In the genomic region with DNA sequence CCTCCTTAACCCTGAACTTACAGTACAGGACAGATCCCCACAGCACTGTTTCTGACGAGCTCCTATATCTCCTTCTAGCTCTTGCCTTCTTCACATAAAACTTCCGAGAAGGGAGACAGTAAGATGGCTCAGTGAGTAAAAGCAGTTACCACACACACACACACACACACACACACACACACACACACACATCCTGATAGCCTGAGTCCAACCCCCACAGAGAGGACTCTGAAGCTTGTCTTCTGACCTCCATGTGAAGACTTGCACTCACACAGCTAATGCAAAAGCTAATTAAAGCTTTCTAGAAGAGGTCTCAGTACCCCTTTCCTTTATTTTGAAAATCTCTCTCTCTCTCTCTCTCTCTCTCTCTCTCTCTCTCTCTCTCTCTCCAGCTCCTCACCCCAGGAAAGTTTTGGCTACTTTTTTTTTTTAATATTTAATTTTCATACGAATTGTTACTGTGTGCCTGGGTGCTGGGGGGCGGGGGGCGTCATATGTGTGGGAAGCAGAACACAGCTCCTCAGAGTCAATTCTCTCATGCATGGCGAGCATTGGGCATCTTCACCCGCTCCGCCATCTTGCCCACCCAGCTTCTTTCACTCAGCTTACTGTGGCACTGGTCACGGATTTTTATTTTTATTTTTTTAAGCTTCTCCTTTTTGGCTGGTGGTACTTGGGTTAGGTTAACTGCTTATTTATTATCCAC, we compare ENCODE assay signal across 14 mouse cellular contexts. TPM values are rescaled to one million over a fixed set of nuclear protein-coding genes. Genes with fewer than 3 reads are reported as not detected.
A peak's percentile ranks its signal among the peaks of the same experiment; 100 is the strongest.
DNase-seq lines count a peak whose midpoint lies in the region; ATAC-seq and TF ChIP-seq lines count a peak whose summit lies in the region.
"Had no signal": no experiment of that assay in that cellular context is flagged by ENCODE, and none has a peak within 500 bp of the region (broad histone marks: within the 10 kb centered on the region; RNA-seq: fewer than 3 reads in every experiment).

No protein-coding gene starts in this region.

- H3K9ac ChIP-seq in hindbrain, embryonic 11.5 days (ENCODE audit: low read depth, low read length), result no peak overlapping the region
- H3K9ac ChIP-seq in forebrain, embryonic 15.5 days (replicated peaks), result no peak overlapping the region
- H3K9ac ChIP-seq in midbrain, embryonic 14.5 days (replicated peaks; ENCODE audit: low read length), result no peak overlapping the region
- H3K9ac ChIP-seq: heart, embryonic 15.5 days had no signal

- no peak for ATAC-seq in hindbrain, embryonic 11.5 days (ENCODE audit: low FRiP score)
- no peak; the same call in 1 of the 2 replicates for ATAC-seq in forebrain, embryonic 15.5 days (replicated peaks)
- ATAC-seq in midbrain, embryonic 14.5 days (ENCODE audit: low FRiP score, low TSS enrichment), result no peak

- H3K9me3 ChIP-seq in hindbrain, embryonic 10.5 days, result no peaks in the 10 kb centered on the region
- no peaks in the 10 kb centered on the region for H3K9me3 ChIP-seq in hindbrain, embryonic 11.5 days (ENCODE audit: control insufficient read depth, low read length)
- no peaks in the 10 kb centered on the region for H3K9me3 ChIP-seq in forebrain, embryonic 15.5 days
- no peaks in the 10 kb centered on the region for H3K9me3 ChIP-seq in midbrain, embryonic 14.5 days (ENCODE audit: control insufficient read depth, low read length)
- H3K9me3 ChIP-seq: heart, embryonic 15.5 days had no signal

- TF ChIP-seq POLR2A in lung, adult 2 months (IDR thresholded peaks at IDR 0.05; ENCODE audit: borderline replicate concordance, extremely low read depth, low read depth, low read length), result no peak

- no peak for DNase-seq in hindbrain, embryonic 10.5 days (ENCODE audit: low spot score)
- DNase-seq in hindbrain, embryonic 11.5 days (ENCODE audit: low spot score), result no peak
- peak; percentile 45 for DNase-seq in lung, postnatal 10 days
- DNase-seq in lung, adult 2 months, result no peak
- no peak for DNase-seq in midbrain, embryonic 14.5 days
- no peak for DNase-seq in heart, adult 18-20 months
- DNase-seq in urinary bladder, adult 18-20 months (ENCODE audit: low spot score in 2 of 2), result no peak
- DNase-seq: cerebellum, adult 11-12 months; kidney, postnatal 25 days; layer of hippocampus, adult 9-11 months; thymus, adult 18-20 months had no signal

- no peaks in the 10 kb centered on the region for H3K27me3 ChIP-seq in hindbrain, embryonic 10.5 days (ENCODE audit: insufficient read depth, poor library complexity, severe bottlenecking)
- no peaks in the 10 kb centered on the region for H3K27me3 ChIP-seq in hindbrain, embryonic 11.5 days (ENCODE audit: control insufficient read depth, insufficient read depth, low read length)
- no peaks in the 10 kb centered on the region for H3K27me3 ChIP-seq in forebrain, embryonic 15.5 days
- no peaks in the 10 kb centered on the region for H3K27me3 ChIP-seq in midbrain, embryonic 14.5 days (ENCODE audit: control insufficient read depth, insufficient read depth, low read length)
- H3K27me3 ChIP-seq: heart, embryonic 15.5 days had no signal

- H3K27ac ChIP-seq in hindbrain, embryonic 10.5 days, result peak overlapping the region; percentile 9; the same call in 1 of the 2 replicates
- H3K27ac ChIP-seq in hindbrain, embryonic 11.5 days (ENCODE audit: low read depth, low read length), result no peak overlapping the region
- peak overlapping the region; percentile 74 for H3K27ac ChIP-seq in forebrain, embryonic 15.5 days (replicated peaks)
- H3K27ac ChIP-seq in midbrain, embryonic 14.5 days (replicated peaks; ENCODE audit: low read depth, low read length), result peak overlapping the region; percentile 26; the same call in 1 of the 2 replicates
- H3K27ac ChIP-seq: heart, embryonic 15.5 days had no signal

- H3K36me3 ChIP-seq in hindbrain, embryonic 10.5 days, result no peaks in the 10 kb centered on the region
- H3K36me3 ChIP-seq in hindbrain, embryonic 11.5 days (ENCODE audit: control insufficient read depth, insufficient read depth, low read length), result no peaks in the 10 kb centered on the region
- H3K36me3 ChIP-seq in forebrain, embryonic 15.5 days, result no peaks in the 10 kb centered on the region
- no peaks in the 10 kb centered on the region for H3K36me3 ChIP-seq in midbrain, embryonic 14.5 days (ENCODE audit: control insufficient read depth, insufficient read depth, low read length)
- H3K36me3 ChIP-seq: heart, embryonic 15.5 days had no signal

- peaks cover 31% of the 10 kb centered on the region for H3K4me1 ChIP-seq in hindbrain, embryonic 10.5 days (replicated peaks)
- H3K4me1 ChIP-seq in hindbrain, embryonic 11.5 days (replicated peaks; ENCODE audit: control insufficient read depth, insufficient read depth, low read length), result no peaks in the 10 kb centered on the region
- no peaks in the 10 kb centered on the region; the same call in 1 of the 2 replicates for H3K4me1 ChIP-seq in lung, adult 2 months (ENCODE audit: control insufficient read depth, insufficient read depth, low read length)
- H3K4me1 ChIP-seq in forebrain, embryonic 15.5 days, result peaks cover 59% of the 10 kb centered on the region
- H3K4me1 ChIP-seq in midbrain, embryonic 14.5 days (ENCODE audit: control insufficient read depth, insufficient read depth, low read length), result peaks cover 14% of the 10 kb centered on the region

- no peak overlapping the region for H3K4me3 ChIP-seq in hindbrain, embryonic 10.5 days
- H3K4me3 ChIP-seq in hindbrain, embryonic 11.5 days (ENCODE audit: low read depth, low read length), result no peak overlapping the region
- no peak overlapping the region for H3K4me3 ChIP-seq in lung, adult 2 months (replicated peaks; ENCODE audit: extremely low read depth, low read depth, low read length)
- H3K4me3 ChIP-seq in forebrain, embryonic 15.5 days, result no peak overlapping the region
- no peak overlapping the region for H3K4me3 ChIP-seq in midbrain, embryonic 14.5 days (replicated peaks; ENCODE audit: low read depth, low read length)
- H3K4me3 ChIP-seq: heart, embryonic 15.5 days had no signal

- 85% methylated on average over 9 of the region's 9 CpGs for WGBS in hindbrain, embryonic 10.5 days
- 79% methylated on average over 9 of the region's 9 CpGs for WGBS in hindbrain, embryonic 11.5 days
- WGBS in lung, adult 2 months, result 66% methylated on average over 9 of the region's 9 CpGs
- whole genome bisulfite sequencing in forebrain, embryonic 15.5 days, result 58% methylated on average over 9 of the region's 9 CpGs
- 69% methylated on average over 9 of the region's 9 CpGs for WGBS in midbrain, embryonic 14.5 days

- H3K4me2 ChIP-seq in hindbrain, embryonic 11.5 days (replicated peaks; ENCODE audit: low read depth, low read length), result no peak overlapping the region
- no peak overlapping the region for H3K4me2 ChIP-seq in forebrain, embryonic 15.5 days (replicated peaks)
- H3K4me2 ChIP-seq in midbrain, embryonic 14.5 days (ENCODE audit: low read length), result no peak overlapping the region
- H3K4me2 ChIP-seq: heart, embryonic 15.5 days; liver, embryonic 11.5 days had no signal

- no peak for TF ChIP-seq CTCF in lung, adult 2 months (IDR thresholded peaks at IDR 0.05; ENCODE audit: insufficient read depth, low read length)

RNA-seq across cellular contexts. Expression of a gene that starts 24.9 kb away (rescaled TPM):
- 7.0 and 8.1 TPM in 2 replicates for polyA plus RNA-seq in hindbrain, embryonic 10.5 days (2016; fragmentation: Nextera tagmentation; extraction: Ambion mirVana)
- polyA plus RNA-seq in hindbrain, embryonic 11.5 days (2014; fragmentation: Nextera tagmentation; extraction: Ambion mirVana), result 5.6 and 8.6 TPM in 2 replicates
- 6.3 and 9.1 TPM in 2 replicates for polyA plus RNA-seq in lung, adult 2 months (2012; rRNA removed)
- polyA plus RNA-seq in forebrain, embryonic 15.5 days (2015; fragmentation: Nextera tagmentation; extraction: Ambion mirVana), result 2.7 TPM in 2 replicates
- polyA plus RNA-seq in midbrain, embryonic 14.5 days (2014; fragmentation: Nextera tagmentation; extraction: Ambion mirVana), result 0.46 and 1.2 TPM in 2 replicates
- total RNA-seq in heart, adult 18-20 months (2021), result under 1 TPM; 0.62 to 0.94 TPM
